Mouse (Mus musculus) gastrocnemius, postnatal 4 days (tissue): ENCODE results near the gene 1810009A15Rik. TPM values are rescaled to one million over a fixed set of nuclear protein-coding genes. Genes with fewer than 3 reads are reported as not detected.
A peak's percentile ranks its signal among the peaks of the same experiment; 100 is the strongest.
"Not testable (repeated sequence)": the region's sequence is repeated elsewhere in the genome, so short reads cannot be mapped to it uniquely, and the experiment has no call there.

Source experiments
- DNase-seq, 2 experiments: peaks; one replicate each; pipeline ENCODE4 v3.0.0; 2021 to 2022; ENCODE audit warnings: low spot score in 2 of 2, mixed read lengths in 2 of 2
- total RNA-seq, 2 experiments: library from RNA; stranded (reverse); gene quantifications; 2 replicates each; pipeline ENCODE4 v1.2.3; 2021

Gene 1810009A15Rik
- total RNA-seq, 2 experiments from 2014 or later: 30.0 to 30.9 TPM

- DNase-seq: no peak
Measured at GRCm38 (mm10) chr19:8872266-8872840, 16.3 kb upstream of the 1810009A15Rik start.

GRCm38 (mm10) chr19:8875031-8875430, 13.6 kb upstream of the 1810009A15Rik start:
- no peak for DNase-seq

- DNase-seq: peak; percentile 80 to 89
Measured at GRCm38 (mm10) chr19:8880311-8881033, 8.2 kb upstream of the 1810009A15Rik start, which contains the start of gene Uqcc3. TSS of gene Uqcc3 (minus strand) at chr19:8880923.

- no peak for DNase-seq
Measured at GRCm38 (mm10) chr19:8881034-8881392, 7.6 kb upstream of the 1810009A15Rik start.

GRCm38 (mm10) chr19:8883616-8884015, 5.0 kb upstream of the 1810009A15Rik start, which contains the start of the genes Lbhd1 and Gm49403:
TSS of gene Lbhd1 (plus strand) at chr19:8883732.
TSS of gene Gm49403 (plus strand) at chr19:8883930.
- no peak for DNase-seq

- no peak for DNase-seq
Measured at GRCm38 (mm10) chr19:8886916-8887584, 1.6 kb upstream of the 1810009A15Rik start.

- no peak for DNase-seq
Measured at GRCm38 (mm10) chr19:8887585-8888463, 829 bp upstream of the 1810009A15Rik start.

- peak; percentile 70 to 84 for DNase-seq
Measured at GRCm38 (mm10) chr19:8892829-8893766, 4.4 kb downstream of the 1810009A15Rik start, which contains the start of gene Ints5. TSS of gene Ints5 (plus strand) at chr19:8893005.

- no peak for DNase-seq
Measured at GRCm38 (mm10) chr19:8895397-8895960, 6.8 kb downstream of the 1810009A15Rik start.

GRCm38 (mm10) chr19:8896231-8896630, 7.6 kb downstream of the 1810009A15Rik start:
- not testable (repeated sequence) for DNase-seq

- peak in 1 of 2 experiments; percentile 68 for DNase-seq
Measured at GRCm38 (mm10) chr19:8897211-8897864, 8.7 kb downstream of the 1810009A15Rik start.

GRCm38 (mm10) chr19:8897865-8898495, 9.3 kb downstream of the 1810009A15Rik start, which contains the start of gene Ganab:
TSS of gene Ganab (plus strand) at chr19:8898071.
- DNase-seq: peak; percentile 88 to 95

- no peak for DNase-seq
Measured at GRCm38 (mm10) chr19:8898576-8898975, 9.9 kb downstream of the 1810009A15Rik start.

GRCm38 (mm10) chr19:8899079-8899478, 10.4 kb downstream of the 1810009A15Rik start:
- DNase-seq: no peak

- DNase-seq: no peak
Measured at GRCm38 (mm10) chr19:8903412-8903811, 14.8 kb downstream of the 1810009A15Rik start.

- no peak for DNase-seq
Measured at GRCm38 (mm10) chr19:8908531-8908930, 19.9 kb downstream of the 1810009A15Rik start.

GRCm38 (mm10) chr19:8911810-8912209, 23.2 kb downstream of the 1810009A15Rik start:
- DNase-seq: no peak

GRCm38 (mm10) chr19:8914212-8914611, 25.6 kb downstream of the 1810009A15Rik start:
- no peak for DNase-seq
